Comparison of ENCODE assay signal across 23 mouse cellular contexts in the genomic region with DNA sequence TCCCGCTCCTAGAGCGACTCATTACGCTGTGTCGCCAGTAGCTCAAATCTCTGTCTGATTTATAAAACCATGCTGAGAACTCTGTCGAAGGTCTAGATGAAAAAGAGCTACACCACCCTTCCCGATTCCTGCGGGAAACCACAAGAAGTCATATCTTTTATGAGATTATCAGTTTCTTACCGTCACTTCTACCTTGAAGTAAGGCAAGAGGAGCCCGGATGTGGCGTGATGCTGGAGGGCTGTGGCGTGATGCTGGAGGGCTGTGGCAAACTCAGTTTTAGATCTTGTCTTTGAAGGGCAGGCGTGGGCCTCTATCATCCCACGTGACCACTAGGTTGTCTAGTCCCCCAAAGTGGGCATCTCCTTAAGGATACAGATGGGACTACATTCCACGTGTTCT. TPM values are rescaled to one million over a fixed set of nuclear protein-coding genes. Genes with fewer than 3 reads are reported as not detected.
DNase-seq lines count a peak whose midpoint lies in the region; TF ChIP-seq lines count a peak whose summit lies in the region.
"Had no signal": no experiment of that assay in that cellular context is flagged by ENCODE, and none has a peak within 500 bp of the region (broad histone marks: within the 10 kb centered on the region; RNA-seq: fewer than 3 reads in every experiment).

No protein-coding gene starts in this region.

- no peaks in the 10 kb centered on the region for H3K36me3 ChIP-seq in kidney, adult 2 months (ENCODE audit: control insufficient read depth, insufficient read depth, low read length)
- H3K36me3 ChIP-seq: embryonic facial prominence, embryonic 10.5 days; forebrain, embryonic 15.5 days; heart, embryonic 12.5 days; limb, embryonic 12.5 days; liver, embryonic 12.5 days; midbrain, embryonic 12.5 days; neural tube, embryonic 12.5 days had no signal

- H3K4me1 ChIP-seq in kidney, adult 2 months (ENCODE audit: control insufficient read depth, insufficient read depth, low read length) = no peaks in the 10 kb centered on the region

- no peak overlapping the region for H3K4me3 ChIP-seq in kidney, adult 2 months (ENCODE audit: insufficient read depth, low read depth, low read length)
- H3K4me3 ChIP-seq: embryonic facial prominence, embryonic 10.5 days; forebrain, embryonic 15.5 days; heart, embryonic 12.5 days; limb, embryonic 12.5 days; liver, embryonic 12.5 days; midbrain, embryonic 12.5 days; neural tube, embryonic 12.5 days had no signal

- H3K27ac ChIP-seq in kidney, adult 2 months (ENCODE audit: insufficient read depth, low read depth, low read length) = no peak overlapping the region
- H3K27ac ChIP-seq: embryonic facial prominence, embryonic 10.5 days; forebrain, embryonic 15.5 days; limb, embryonic 12.5 days; liver, embryonic 12.5 days; midbrain, embryonic 12.5 days; neural tube, embryonic 12.5 days had no signal

- intact Hi-C loops in heart, postnatal 14 days (cut with DNase I) = loop anchor here (10.0 kb wide), 1 partner anchor 193 kb away; a partner anchor contains a TSS
- intact Hi-C loops in gastrocnemius, postnatal 36 days (cut with DNase I) = loop anchor here (10.0 kb wide), 1 partner anchor 47 kb away; no protein-coding TSS in a partner anchor
- intact Hi-C loops in gastrocnemius, postnatal 14 days (cut with DNase I; ENCODE audit: low total_unique reads) = loop anchor here (10.0 kb wide), 1 partner anchor 47 kb away; no protein-coding TSS in a partner anchor

- no peaks in the 10 kb centered on the region for H3K27me3 ChIP-seq in kidney, adult 2 months (replicated peaks; ENCODE audit: control insufficient read depth, insufficient read depth, low read length)
- H3K27me3 ChIP-seq: forebrain, embryonic 15.5 days; heart, embryonic 12.5 days; limb, embryonic 12.5 days; liver, embryonic 12.5 days; neural tube, embryonic 12.5 days had no signal

- no peak for TF ChIP-seq CTCF in kidney, adult 2 months (conservative IDR thresholded peaks at IDR 0.05; ENCODE audit: insufficient read depth, insufficient read length, low read depth, low read length)

- no peak for TF ChIP-seq POLR2A in kidney, adult 2 months (IDR thresholded peaks at IDR 0.05; ENCODE audit: low read depth, low read length)

- DNase-seq in heart, adult 11 months = peak; percentile 80
- DNase-seq in heart, postnatal 14 days = no peak
- peak; percentile 72 to 80 for DNase-seq in CD8-positive naive resting alpha-beta T cell, adult 2 months (ENCODE audit: low read depth in 2 of 2, low spot score in 2 of 2)
- peak; percentile 23 to 28 for DNase-seq in natural killer cell, adult 2 months (ENCODE audit: low spot score in 2 of 2)
- DNase-seq in thymus, postnatal 14 days = peak; percentile 62
- DNase-seq in gastrocnemius, postnatal 36 days = no peak
- no peak for DNase-seq in gastrocnemius, postnatal 14 days
- DNase-seq in kidney, adult 2 months = no peak
- DNase-seq: adrenal gland, postnatal 10 days; cerebellum, postnatal 10 days; heart, adult 18-20 months; heart, postnatal 10 days; kidney, adult 18-20 months; kidney, postnatal 10 days; lung, adult 18-20 months; lung, postnatal 14 days had no signal

- 92% methylated on average over 14 of the region's 14 CpGs for WGBS in kidney, adult 2 months

RNA-seq across cellular contexts. Expression of a gene that starts 3.5 kb away (rescaled TPM):
- 100 to 1,000 TPM; 220 to 230 TPM for total RNA-seq in heart, postnatal 14 days (2021)
- 100 to 1,000 TPM; 297 to 321 TPM for total RNA-seq in gastrocnemius, postnatal 36 days (2021)
- total RNA-seq in gastrocnemius, postnatal 14 days (2021) = 100 to 1,000 TPM; 270 to 292 TPM
- polyA plus RNA-seq in kidney, adult 2 months (2012; rRNA removed) = 7.0 and 8.3 TPM in 2 replicates

Comparison
In these comparisons a context has a peak if more than half of its experiments do, and no peak if none do; other contexts are left out.
1. DNase-seq: peak in heart, adult 11 months (single experiment), CD8-positive naive resting alpha-beta T cell, adult 2 months (2 of 2), natural killer cell, adult 2 months (2 of 2) and thymus, postnatal 14 days (single experiment); none in heart, postnatal 14 days (0 of 2), gastrocnemius, postnatal 36 days (0 of 2), gastrocnemius, postnatal 14 days (single experiment) and kidney, adult 2 months (single experiment).